Mouse (Mus musculus): Measurements from ENCODE around the gene Fermt3. TPM values are rescaled to one million over a fixed set of nuclear protein-coding genes. Genes with fewer than 3 reads are reported as not detected.
A peak's percentile ranks its signal among the peaks of the same experiment; 100 is the strongest.

The Fermt3 gene
- polyA plus RNA-seq, 1 experiment = 9.2 TPM

GRCm38 (mm10) chr19:7014481-7015135 lies 4.7 kb downstream of the Fermt3 start:
- 93% methylated on average over 20 of the region's 20 CpGs for WGBS
- H3K4me1 ChIP-seq (ENCODE audit: control insufficient read depth, insufficient read depth, low read length) = no peaks in the 10 kb centered on the region
- no peaks in the 10 kb centered on the region for H3K36me3 ChIP-seq (ENCODE audit: control insufficient read depth, insufficient read depth, low read length)
- H3K4me3 ChIP-seq (ENCODE audit: insufficient read depth, low read depth, low read length) = no peak overlapping the region
- no peak overlapping the region for H3K27ac ChIP-seq (ENCODE audit: insufficient read depth, low read depth, low read length)
- no peaks in the 10 kb centered on the region for H3K27me3 ChIP-seq (replicated peaks; ENCODE audit: control insufficient read depth, insufficient read depth, low read length)
- TF ChIP-seq CTCF (conservative IDR thresholded peaks at IDR 0.05; ENCODE audit: insufficient read depth, insufficient read length, low read depth, low read length) = no peak
- TF ChIP-seq POLR2A (IDR thresholded peaks at IDR 0.05; ENCODE audit: low read depth, low read length) = no peak
- no peak for DNase-seq

GRCm38 (mm10) chr19:7013984-7014383 lies 5.3 kb downstream of the Fermt3 start:
- 71% methylated on average over 9 of the region's 9 CpGs for WGBS
- H3K27me3 ChIP-seq (replicated peaks; ENCODE audit: control insufficient read depth, insufficient read depth, low read length) = no peaks in the 10 kb centered on the region
- peak; percentile 37 for DNase-seq
- no peak overlapping the region for H3K4me3 ChIP-seq (ENCODE audit: insufficient read depth, low read depth, low read length)
- no peaks in the 10 kb centered on the region for H3K36me3 ChIP-seq (ENCODE audit: control insufficient read depth, insufficient read depth, low read length)
- H3K4me1 ChIP-seq (ENCODE audit: control insufficient read depth, insufficient read depth, low read length) = no peaks in the 10 kb centered on the region
- H3K27ac ChIP-seq (ENCODE audit: insufficient read depth, low read depth, low read length) = no peak overlapping the region
- no peak for TF ChIP-seq POLR2A (IDR thresholded peaks at IDR 0.05; ENCODE audit: low read depth, low read length)
- no peak for TF ChIP-seq CTCF (conservative IDR thresholded peaks at IDR 0.05; ENCODE audit: insufficient read depth, insufficient read length, low read depth, low read length)

GRCm38 (mm10) chr19:7012426-7012825 lies 6.8 kb downstream of the Fermt3 start:
- H3K4me1 ChIP-seq (ENCODE audit: control insufficient read depth, insufficient read depth, low read length) = no peaks in the 10 kb centered on the region
- TF ChIP-seq POLR2A (IDR thresholded peaks at IDR 0.05; ENCODE audit: low read depth, low read length) = no peak
- TF ChIP-seq CTCF (conservative IDR thresholded peaks at IDR 0.05; ENCODE audit: insufficient read depth, insufficient read length, low read depth, low read length) = no peak
- no peak overlapping the region for H3K27ac ChIP-seq (ENCODE audit: insufficient read depth, low read depth, low read length)
- WGBS = 60% methylated on average over 4 of the region's 4 CpGs
- H3K27me3 ChIP-seq (replicated peaks; ENCODE audit: control insufficient read depth, insufficient read depth, low read length) = no peaks in the 10 kb centered on the region
- no peak overlapping the region for H3K4me3 ChIP-seq (ENCODE audit: insufficient read depth, low read depth, low read length)
- DNase-seq = peak; percentile 46
- no peaks in the 10 kb centered on the region for H3K36me3 ChIP-seq (ENCODE audit: control insufficient read depth, insufficient read depth, low read length)

DNA sequence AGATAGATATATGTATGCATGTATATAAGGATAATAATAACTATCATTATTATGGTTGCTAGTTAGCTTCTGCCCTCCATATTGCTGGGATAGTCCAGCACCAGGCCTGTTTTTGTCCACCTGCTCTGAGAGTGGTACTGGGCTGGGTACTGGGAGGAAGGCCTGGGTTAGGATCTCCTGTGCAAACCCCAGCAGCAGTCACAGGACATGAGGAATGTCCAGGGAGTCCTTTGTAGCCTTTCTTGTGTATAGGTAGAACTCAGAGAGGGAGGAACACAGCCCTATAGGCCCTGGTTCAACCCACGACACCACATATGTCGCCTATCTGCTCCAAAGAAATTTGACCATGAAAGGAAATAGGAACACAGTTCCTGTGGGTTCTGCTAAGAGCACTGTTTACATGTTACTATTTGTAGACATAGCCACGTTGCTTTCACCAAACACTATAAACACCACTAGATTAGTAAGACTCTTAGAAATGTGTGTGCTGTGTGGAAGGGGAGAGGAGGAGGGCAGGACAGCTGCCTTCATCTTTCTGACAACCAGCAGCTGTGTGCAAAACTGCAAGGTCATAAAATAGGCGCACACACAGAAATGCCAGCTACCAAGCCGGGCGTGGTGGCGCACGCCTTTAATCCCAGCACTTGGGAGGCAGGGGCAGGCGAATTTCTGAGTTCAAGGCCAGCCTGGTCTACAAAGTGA lies 12.2 kb downstream of the Fermt3 start:
- 78% methylated on average over 9 of the region's 9 CpGs for WGBS
- no peak overlapping the region for H3K4me3 ChIP-seq (ENCODE audit: insufficient read depth, low read depth, low read length)
- DNase-seq = no peak
- no peaks in the 10 kb centered on the region for H3K27me3 ChIP-seq (replicated peaks; ENCODE audit: control insufficient read depth, insufficient read depth, low read length)
- no peaks in the 10 kb centered on the region for H3K36me3 ChIP-seq (ENCODE audit: control insufficient read depth, insufficient read depth, low read length)
- no peaks in the 10 kb centered on the region for H3K4me1 ChIP-seq (ENCODE audit: control insufficient read depth, insufficient read depth, low read length)
- no peak for TF ChIP-seq POLR2A (IDR thresholded peaks at IDR 0.05; ENCODE audit: low read depth, low read length)
- no peak for TF ChIP-seq CTCF (conservative IDR thresholded peaks at IDR 0.05; ENCODE audit: insufficient read depth, insufficient read length, low read depth, low read length)
- H3K27ac ChIP-seq (ENCODE audit: insufficient read depth, low read depth, low read length) = no peak overlapping the region

GRCm38 (mm10) chr19:6999360-7000063 lies 19.8 kb downstream of the Fermt3 start:
- Histone ChIP-seq H3K27me3 (replicated peaks; ENCODE audit: control insufficient read depth, insufficient read depth, low read length) (no peaks in the 10 kb centered on the region), H3K4me1 (ENCODE audit: control insufficient read depth, insufficient read depth, low read length) (no peaks in the 10 kb centered on the region; the same call in 1 of the 2 replicates), H3K4me3 (ENCODE audit: insufficient read depth, low read depth, low read length) (no peak overlapping the region), H3K27ac (ENCODE audit: insufficient read depth, low read depth, low read length) (no peak overlapping the region), H3K36me3 (ENCODE audit: control insufficient read depth, insufficient read depth, low read length) (no peaks in the 10 kb centered on the region)
- TF ChIP-seq CTCF (conservative IDR thresholded peaks at IDR 0.05; ENCODE audit: insufficient read depth, insufficient read length, low read depth, low read length) (no peak), POLR2A (IDR thresholded peaks at IDR 0.05; ENCODE audit: low read depth, low read length) (no peak)
- WGBS = 93% methylated on average over 19 of the region's 19 CpGs
- DNase-seq = no peak

- Histone ChIP-seq H3K4me1 (ENCODE audit: control insufficient read depth, insufficient read depth, low read length) (no peaks in the 10 kb centered on the region; the same call in 1 of the 2 replicates), H3K4me3 (ENCODE audit: insufficient read depth, low read depth, low read length) (no peak overlapping the region), H3K36me3 (ENCODE audit: control insufficient read depth, insufficient read depth, low read length) (no peaks in the 10 kb centered on the region), H3K27ac (ENCODE audit: insufficient read depth, low read depth, low read length) (no peak overlapping the region), H3K27me3 (replicated peaks; ENCODE audit: control insufficient read depth, insufficient read depth, low read length) (no peaks in the 10 kb centered on the region)
- no peak for TF ChIP-seq POLR2A (IDR thresholded peaks at IDR 0.05; ENCODE audit: low read depth, low read length)
- no peak for TF ChIP-seq CTCF (conservative IDR thresholded peaks at IDR 0.05; ENCODE audit: insufficient read depth, insufficient read length, low read depth, low read length)
- WGBS = 91% methylated on average over 9 of the region's 9 CpGs
- DNase-seq = peak; percentile 0
Measured at GRCm38 (mm10) chr19:6997721-6998290, 21.5 kb downstream of the Fermt3 start.
